Mouse (Mus musculus) testis, postnatal 14 days (tissue): Measurements from ENCODE around the gene Prss50.
"Not testable (repeated sequence)": the region's sequence is repeated elsewhere in the genome, so short reads cannot be mapped to it uniquely, and the experiment has no call there.

Experiments
- DNase-seq: peaks from one replicate; pipeline ENCODE4 v3.0.0; 2021; ENCODE audit warnings: low spot score

Prss50 gene

GRCm38 (mm10) chr9:110857781-110858472 lies at the start of gene Prss50:
Prss50 (plus strand) TSS chr9:110857967.
- peak; percentile 68 for DNase-seq

- DNase-seq: no peak
Measured at GRCm38 (mm10) chr9:110810051-110810450, 47.7 kb upstream of the Prss50 start.

GRCm38 (mm10) chr9:110813789-110814188 lies 44.0 kb upstream of the Prss50 start, which contains the start of gene Prss44:
Prss44 (plus strand) TSS chr9:110813994.
- peak; percentile 55 for DNase-seq

- not testable (repeated sequence) for DNase-seq
Measured at GRCm38 (mm10) chr9:110820546-110820945, 37.2 kb upstream of the Prss50 start.

GRCm38 (mm10) chr9:110821436-110821835 lies 36.3 kb upstream of the Prss50 start:
- no peak for DNase-seq

GRCm38 (mm10) chr9:110825426-110825825 lies 32.3 kb upstream of the Prss50 start:
- DNase-seq: no peak

- DNase-seq: no peak
Measured at GRCm38 (mm10) chr9:110825832-110826231, 31.9 kb upstream of the Prss50 start.

- no peak for DNase-seq
Measured at GRCm38 (mm10) chr9:110826390-110826789, 31.4 kb upstream of the Prss50 start, which contains the start of gene Prss43. Prss43 (plus strand) TSS chr9:110826690.

GRCm38 (mm10) chr9:110833021-110833420 lies 24.7 kb upstream of the Prss50 start:
- DNase-seq: no peak

- DNase-seq: peak; percentile 54
Measured at GRCm38 (mm10) chr9:110834411-110834810, 23.4 kb upstream of the Prss50 start, which contains the start of gene Prss45. Prss45 (plus strand) TSS chr9:110834588.

GRCm38 (mm10) chr9:110834961-110835360 lies 22.8 kb upstream of the Prss50 start:
- no peak for DNase-seq

- DNase-seq: no peak
Measured at GRCm38 (mm10) chr9:110836112-110836511, 21.7 kb upstream of the Prss50 start.

- DNase-seq: no peak
Measured at GRCm38 (mm10) chr9:110840905-110841304, 16.9 kb upstream of the Prss50 start.

GRCm38 (mm10) chr9:110841438-110841837 lies 16.3 kb upstream of the Prss50 start:
- DNase-seq: no peak

GRCm38 (mm10) chr9:110844206-110844605 lies 13.6 kb upstream of the Prss50 start, which contains the start of gene Prss46:
Prss46 (plus strand) TSS chr9:110844506.
- DNase-seq: no peak

GRCm38 (mm10) chr9:110849162-110849561 lies 8.6 kb upstream of the Prss50 start:
- no peak for DNase-seq

GRCm38 (mm10) chr9:110855903-110856302 lies 1.9 kb upstream of the Prss50 start:
- DNase-seq: no peak

- DNase-seq: no peak
Measured at GRCm38 (mm10) chr9:110856920-110857319, 847 bp upstream of the Prss50 start.

GRCm38 (mm10) chr9:110858523-110858922 lies 756 bp downstream of the Prss50 start:
- DNase-seq: no peak

GRCm38 (mm10) chr9:110858967-110859596 lies 1.3 kb downstream of the Prss50 start:
- DNase-seq: no peak

GRCm38 (mm10) chr9:110871030-110871429 lies 13.3 kb downstream of the Prss50 start:
- DNase-seq: peak; percentile 60

GRCm38 (mm10) chr9:110873681-110874659 lies 16.2 kb downstream of the Prss50 start:
- DNase-seq: no peak
